Mouse (Mus musculus) heart, embryonic 14.5 days (tissue): ENCODE results near the gene Rgs7bp. TPM values are rescaled to one million over a fixed set of nuclear protein-coding genes. Genes with fewer than 3 reads are reported as not detected.

ENCODE experiments used
- ATAC-seq: fragments of 200-750 bp; cut with Nextera tagmentation; 2 replicates; pipeline ENCODE4 v1.8.0; 2017; ENCODE audit warnings: low read depth, moderate TSS enrichment; ENCODE audit not compliant: insufficient number of reproducible peaks, insufficient read depth, low FRiP score
- H3K27ac ChIP-seq, 2 experiments: fragments of 200-500 bp in 1 of 2; fragments of 300-500 bp in 1 of 2; sonication (generic) in 1 of 2; replicated peaks in 1 of 2; 2 replicates each; pipeline ENCODE4 v1.5.1; 2012 to 2014; ENCODE audit warnings: low read depth in 2 of 2, low read length in 2 of 2, control low read depth in 1 of 2, mild to moderate bottlenecking in 1 of 2, mixed read lengths in 1 of 2; ENCODE audit not compliant: control insufficient read depth in 1 of 2, insufficient read depth in 1 of 2
- H3K27me3 ChIP-seq: fragments of 300-500 bp; sonication (generic); 2 replicates; pipeline ENCODE4 v1.6.1; 2014; ENCODE audit warnings: mild to moderate bottlenecking, low read length, control low read depth; ENCODE audit not compliant: control insufficient read depth, insufficient read depth
- H3K36me3 ChIP-seq: fragments of 300-500 bp; sonication (generic); 2 replicates; pipeline ENCODE4 v1.6.1; 2014; ENCODE audit warnings: mild to moderate bottlenecking, control low read depth, low read length, mixed read lengths; ENCODE audit not compliant: control insufficient read depth, insufficient read depth
- H3K4me1 ChIP-seq, 2 experiments: fragments of 200-500 bp in 1 of 2; fragments of 300-500 bp in 1 of 2; sonication (generic) in 1 of 2; 2 replicates each; pipeline ENCODE4 v1.6.1; 2012 to 2014; ENCODE audit warnings: low read length in 2 of 2, control low read depth in 1 of 2, mixed read lengths in 1 of 2; ENCODE audit not compliant: control insufficient read depth in 2 of 2, insufficient read depth in 2 of 2
- H3K4me2 ChIP-seq: fragments of 300-500 bp; sonication (generic); 2 replicates; pipeline ENCODE4 v1.6.1; 2014; ENCODE audit warnings: mild to moderate bottlenecking, low read length
- H3K4me3 ChIP-seq, 2 experiments: fragments of 200-500 bp in 1 of 2; fragments of 300-500 bp in 1 of 2; sonication (generic) in 1 of 2; 2 replicates each; pipeline ENCODE4 v1.5.1; 2012 to 2014; ENCODE audit warnings: low read length in 2 of 2, mild to moderate bottlenecking in 2 of 2, control low read depth in 1 of 2, low read depth in 1 of 2, moderate library complexity in 1 of 2; ENCODE audit not compliant: control insufficient read depth in 1 of 2, insufficient read depth in 1 of 2
- H3K9ac ChIP-seq: fragments of 300-500 bp; sonication (generic); 2 replicates; pipeline ENCODE4 v1.6.1; 2014; ENCODE audit warnings: mild to moderate bottlenecking, low read length
- H3K9me3 ChIP-seq: fragments of 300-500 bp; sonication (generic); 2 replicates; pipeline ENCODE4 v1.6.1; 2016; ENCODE audit warnings: low read length, control low read depth; ENCODE audit not compliant: control insufficient read depth
- WGBS: fragments of 180-500 bp; shearing (Covaris S2); extraction: QIAGEN DNeasy Blood & Tissue Kit; methylation state at CpG from one replicate; pipeline ENCODE4 v1.1.7; 2014; 5-methylcytosine and 5-hydroxymethylcytosine counted together
- polyA plus RNA-seq: library from polyadenylated mRNA; unstranded; fragments of >200 nt; fragmentation: Nextera tagmentation; extraction: Ambion mirVana; gene quantifications from 2 replicates; pipeline ENCODE4 v1.2.1, GENCODE M21; 2014

The Rgs7bp gene
- polyA plus RNA-seq = 3.7 and 3.8 TPM in 2 replicates

GRCm38 (mm10) chr13:105054181-105054940 is at the start of gene Rgs7bp:
Gene Rgs7bp, minus strand, starts transcription at chr13:105054930.
- Histone ChIP-seq H3K4me3 (peak within 1 kb of the TSS; percentile 53 to 70), H3K9ac (peak within 1 kb of the TSS; percentile 81), H3K4me1 (peaks cover 2 to 6% of the 10 kb centered on the region in 2 experiments), H3K9me3 (no peaks in the 10 kb centered on the region), H3K4me2 (peak within 1 kb of the TSS; percentile 92), H3K27ac (peak within 1 kb of the TSS; percentile 64 to 72), H3K36me3 (no peaks in the 10 kb centered on the region), H3K27me3 (no peaks in the 10 kb centered on the region)
- WGBS = under 1% methylated on average over 74 of the region's 75 CpGs
- peak; percentile 84 for ATAC-seq

GRCm38 (mm10) chr13:105104385-105104784 is 49.7 kb upstream of the Rgs7bp start:
- no peak overlapping the region for H3K4me2 ChIP-seq
- H3K4me1 ChIP-seq = no peaks in the 10 kb centered on the region
- ATAC-seq = no peak
- H3K9me3 ChIP-seq = no peaks in the 10 kb centered on the region
- H3K9ac ChIP-seq = no peak overlapping the region
- 65% methylated on average over 2 of the region's 2 CpGs for WGBS
- no peak overlapping the region for H3K4me3 ChIP-seq
- H3K27me3 ChIP-seq = no peaks in the 10 kb centered on the region
- H3K27ac ChIP-seq = no peak overlapping the region
- no peaks in the 10 kb centered on the region for H3K36me3 ChIP-seq

DNA sequence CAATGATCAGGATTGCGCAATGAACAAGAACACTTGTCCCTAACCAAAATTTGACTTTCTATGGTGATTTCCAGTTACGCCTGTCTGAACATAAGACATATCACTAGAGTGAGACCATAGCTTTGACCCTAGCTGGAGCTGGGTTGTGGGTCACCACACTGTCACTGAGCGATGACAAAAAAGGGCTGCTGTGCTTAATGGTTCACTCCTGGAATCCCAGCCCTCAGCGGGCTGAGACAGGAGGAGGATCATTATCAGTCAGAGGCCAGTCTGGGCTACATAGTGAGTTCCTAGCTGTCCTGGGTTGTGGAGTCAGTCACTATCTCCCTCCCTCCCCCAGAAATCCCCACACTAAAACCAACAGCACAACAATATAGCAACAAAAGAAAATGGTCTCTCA is 46.0 kb upstream of the Rgs7bp start:
- Histone ChIP-seq H3K27ac (no peak overlapping the region), H3K4me3 (no peak overlapping the region), H3K27me3 (no peaks in the 10 kb centered on the region), H3K9me3 (no peaks in the 10 kb centered on the region), H3K4me2 (no peak overlapping the region), H3K36me3 (no peaks in the 10 kb centered on the region), H3K9ac (no peak overlapping the region), H3K4me1 (no peaks in the 10 kb centered on the region)
- ATAC-seq = no peak
- WGBS = 70% methylated on average over 4 of the region's 4 CpGs

GRCm38 (mm10) chr13:105096316-105096715 is 41.6 kb upstream of the Rgs7bp start:
- H3K9me3 ChIP-seq = no peaks in the 10 kb centered on the region
- WGBS = 73% methylated on average over 2 of the region's 2 CpGs
- H3K36me3 ChIP-seq = no peaks in the 10 kb centered on the region
- H3K4me2 ChIP-seq = no peak overlapping the region
- no peak overlapping the region for H3K27ac ChIP-seq
- no peaks in the 10 kb centered on the region for H3K4me1 ChIP-seq
- no peak for ATAC-seq
- no peak overlapping the region for H3K4me3 ChIP-seq
- no peaks in the 10 kb centered on the region for H3K27me3 ChIP-seq
- H3K9ac ChIP-seq = no peak overlapping the region

DNA sequence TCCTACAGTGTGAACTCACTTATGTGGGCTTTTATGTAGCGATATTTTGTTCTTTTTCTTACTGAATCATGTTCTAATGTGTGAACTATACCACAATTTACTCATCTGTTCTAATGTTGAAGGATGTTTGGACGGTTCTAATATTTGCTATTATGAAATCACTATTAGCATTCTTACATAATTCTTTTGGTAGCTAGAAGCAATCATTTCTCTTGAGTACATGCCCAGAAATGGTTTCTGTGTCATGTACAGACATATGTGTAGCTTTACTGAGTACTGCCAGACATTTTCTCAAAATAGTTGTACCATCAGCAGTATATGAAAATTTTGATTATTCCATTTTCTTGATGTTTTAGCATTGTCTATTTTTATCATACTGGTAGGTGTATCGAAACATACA is 34.5 kb upstream of the Rgs7bp start:
- WGBS = 85% methylated on average over 3 of the region's 3 CpGs
- no peak for ATAC-seq

DNA sequence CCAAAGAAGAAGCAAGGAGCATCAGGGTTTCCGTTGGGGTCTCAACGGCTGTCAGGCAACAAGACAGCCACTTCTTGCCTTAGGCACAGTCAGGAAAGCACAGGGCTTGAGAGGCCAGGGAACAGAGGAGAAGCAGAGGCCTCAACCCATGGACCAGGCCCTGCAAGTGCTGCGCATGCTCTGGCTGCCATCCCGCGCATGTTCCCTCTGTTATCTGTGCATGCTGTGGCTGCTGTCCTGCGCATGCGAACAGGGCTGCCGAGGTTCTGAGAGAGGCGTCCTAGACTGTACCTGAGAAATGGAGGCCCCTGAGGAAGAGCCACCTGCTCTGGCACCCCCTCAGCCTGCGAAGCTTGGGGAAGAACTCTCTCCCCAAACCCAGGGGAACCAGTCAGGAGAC is 27.1 kb upstream of the Rgs7bp start, which contains the start of gene 4933425L06Rik:
TSS of gene 4933425L06Rik (plus strand) at position 261 of the 400 bp plus-strand sequence.
- H3K36me3 ChIP-seq = no peaks in the 10 kb centered on the region
- WGBS = 81% methylated on average over 10 of the region's 10 CpGs
- no peak within 1 kb of the TSS for H3K4me3 ChIP-seq
- H3K9ac ChIP-seq = no peak within 1 kb of the TSS
- no peaks in the 10 kb centered on the region for H3K4me1 ChIP-seq
- ATAC-seq = no peak
- no peak within 1 kb of the TSS for H3K4me2 ChIP-seq
- no peaks in the 10 kb centered on the region for H3K9me3 ChIP-seq
- H3K27me3 ChIP-seq = no peaks in the 10 kb centered on the region
- no peak within 1 kb of the TSS for H3K27ac ChIP-seq

More for the DNA sequence above, 34.5 kb upstream of the Rgs7bp start:
- no peak overlapping the region for H3K9ac ChIP-seq
- no peaks in the 10 kb centered on the region for H3K9me3 ChIP-seq
- no peaks in the 10 kb centered on the region for H3K27me3 ChIP-seq
- H3K4me2 ChIP-seq = no peak overlapping the region
- H3K4me1 ChIP-seq = no peaks in the 10 kb centered on the region
- H3K4me3 ChIP-seq = no peak overlapping the region
- no peaks in the 10 kb centered on the region for H3K36me3 ChIP-seq
- no peak overlapping the region for H3K27ac ChIP-seq

DNA sequence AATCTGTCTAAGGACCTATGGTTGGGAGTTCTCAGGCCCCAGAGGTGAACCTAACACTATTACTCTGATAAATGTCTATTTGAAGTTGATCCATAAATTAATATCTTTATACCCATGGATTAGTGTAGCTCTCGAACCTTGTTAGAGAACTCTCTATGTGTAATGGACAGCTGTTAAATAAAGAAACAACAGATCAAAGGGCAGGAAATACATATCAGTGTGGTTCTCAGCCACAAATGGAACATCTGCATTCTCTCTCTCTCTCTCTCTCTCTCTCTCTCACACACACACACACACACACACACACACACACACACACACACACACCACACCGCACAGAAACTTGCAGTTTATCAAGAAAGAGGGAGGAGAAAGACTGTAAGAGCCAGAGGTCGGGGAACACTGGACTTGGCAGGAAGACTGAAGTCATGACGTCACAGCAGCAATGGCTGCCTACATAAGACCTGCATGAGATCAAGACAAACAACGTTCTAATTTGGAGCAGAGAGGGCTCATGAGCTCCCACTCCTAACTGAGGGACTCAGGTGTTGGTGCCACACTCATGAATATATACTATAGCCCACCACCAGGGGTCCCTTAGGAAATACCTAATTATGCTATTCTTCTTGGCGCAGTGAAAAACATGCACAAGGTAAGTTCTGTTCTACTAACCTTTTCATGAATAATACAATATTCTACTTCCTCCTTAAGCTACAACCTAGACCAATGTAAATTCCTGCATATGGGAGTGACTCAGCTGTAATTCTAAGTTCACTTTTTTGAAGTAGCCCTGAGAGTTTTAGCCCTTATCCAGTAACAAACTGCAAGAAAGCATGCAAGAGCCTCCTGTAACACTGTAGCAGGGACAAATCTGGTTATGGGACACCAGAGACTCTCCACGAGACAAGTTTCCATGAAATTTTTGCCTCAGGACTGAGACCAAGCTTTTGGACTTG is 12.4 kb upstream of the Rgs7bp start:
- Histone ChIP-seq H3K9me3 (no peaks in the 10 kb centered on the region), H3K4me3 (no peak overlapping the region), H3K27me3 (no peaks in the 10 kb centered on the region), H3K4me1 (no peaks in the 10 kb centered on the region), H3K4me2 (no peak overlapping the region), H3K36me3 (no peaks in the 10 kb centered on the region), H3K9ac (no peak overlapping the region), H3K27ac (no peak overlapping the region)
- ATAC-seq = no peak
- 50% methylated on average over 7 of the region's 7 CpGs for WGBS
